Mouse (Mus musculus): ENCODE measurements around the gene Tmem255b.

- TF ChIP-seq CTCF (IDR thresholded peaks at IDR 0.05; ENCODE audit: extremely low read depth, insufficient read length, insufficient replicate concordance, low read depth, low read length) (peak; percentile 26; the same call in 1 of the 2 replicates), POLR2A (IDR thresholded peaks at IDR 0.05; ENCODE audit: low read depth, low read length) (no peak)
Measured at GRCm38 (mm10) chr8:13475892-13476291, 40.9 kb downstream of the Tmem255b start.

All from small intestine, adult 2 months (tissue).